Mouse (Mus musculus) liver, postnatal 0 days (tissue): ENCODE measurements around the gene 4930572O03Rik.
"Not testable (repeated sequence)": the region's sequence is repeated elsewhere in the genome, so short reads cannot be mapped to it uniquely, and the experiment has no call there.

Experiments used
- CTCF ChIP-seq: sonication (generic); IDR thresholded peaks from 2 replicates; pipeline ENCODE4 v1.5.1; 2016; ENCODE audit warnings: antibody characterized with exemption, low read depth
- EP300 ChIP-seq: IDR thresholded peaks from 2 replicates; pipeline ENCODE4 v1.6.1; 2016; ENCODE audit warnings: antibody characterized with exemption, low read depth, mild to moderate bottlenecking

- peak; percentile 33; the same call in 1 of the 2 replicates for TF ChIP-seq CTCF
- TF ChIP-seq EP300, result not testable (repeated sequence)
Measured at GRCm38 (mm10) chr5:15702891-15703290, 46.0 kb upstream of the 4930572O03Rik start.
